Mouse (Mus musculus) liver, embryonic 13.5 days (tissue): ENCODE measurements around the gene Hs3st5. TPM values are rescaled to one million over a fixed set of nuclear protein-coding genes. Genes with fewer than 3 reads are reported as not detected.
"Not testable (repeated sequence)": the region's sequence is repeated elsewhere in the genome, so short reads cannot be mapped to it uniquely, and the experiment has no call there.

ENCODE experiments used
- ATAC-seq: fragments of 200-750 bp; cut with Nextera tagmentation; 2 replicates; pipeline ENCODE4 v1.8.0; 2017; ENCODE audit warnings: low read depth, mild to moderate bottlenecking, moderate number of reproducible peaks, moderate library complexity
- DNase-seq: peaks from one replicate; pipeline ENCODE4 v3.0.0; 2022
- H3K27ac ChIP-seq: fragments of 300-500 bp; sonication (generic); 2 replicates; pipeline ENCODE4 v1.5.1; 2015; ENCODE audit warnings: moderate library complexity, mild to moderate bottlenecking, inconsistent platforms
- H3K27me3 ChIP-seq: fragments of 300-500 bp; sonication (generic); 2 replicates; pipeline ENCODE4 v1.6.1; 2015; ENCODE audit warnings: mild to moderate bottlenecking, inconsistent platforms
- H3K36me3 ChIP-seq: fragments of 300-500 bp; sonication (generic); 2 replicates; pipeline ENCODE4 v1.6.1; 2015; ENCODE audit warnings: mild to moderate bottlenecking, inconsistent platforms
- H3K4me1 ChIP-seq: fragments of 300-500 bp; sonication (generic); replicated peaks from 2 replicates; pipeline ENCODE4 v1.6.1; 2015; ENCODE audit warnings: inconsistent platforms
- H3K4me2 ChIP-seq: fragments of 300-500 bp; sonication (generic); 2 replicates; pipeline ENCODE4 v1.6.1; 2015; ENCODE audit warnings: inconsistent platforms, mild to moderate bottlenecking, moderate library complexity
- H3K4me3 ChIP-seq: fragments of 300-500 bp; sonication (generic); replicated peaks from 2 replicates; pipeline ENCODE4 v1.5.1; 2015; ENCODE audit warnings: mild to moderate bottlenecking, inconsistent platforms
- H3K9ac ChIP-seq: fragments of 300-500 bp; sonication (generic); 2 replicates; pipeline ENCODE4 v1.6.1; 2015; ENCODE audit warnings: mild to moderate bottlenecking, inconsistent platforms
- H3K9me3 ChIP-seq: fragments of 300-500 bp; sonication (generic); replicated peaks from 2 replicates; pipeline ENCODE4 v1.6.1; 2016; ENCODE audit warnings: inconsistent platforms
- WGBS: fragments of 180-500 bp; shearing (Covaris S2); methylation state at CpG from one replicate; pipeline ENCODE4 v1.1.7; 2015; ENCODE audit not compliant: insufficient replicate concordance; 5-methylcytosine and 5-hydroxymethylcytosine counted together
- polyA plus RNA-seq: library from polyadenylated mRNA; unstranded; fragments of >200 nt; fragmentation: Nextera tagmentation; extraction: Ambion mirVana; gene quantifications from 2 replicates; pipeline ENCODE4 v1.2.1, GENCODE M21; 2015

The Hs3st5 gene
- polyA plus RNA-seq, 1 experiment from 2014 or later, result 0.06 TPM

- no peaks in the 10 kb centered on the region for H3K4me1 ChIP-seq
- no peak for DNase-seq
- no peaks in the 10 kb centered on the region for H3K9me3 ChIP-seq
- no peaks in the 10 kb centered on the region for H3K36me3 ChIP-seq
- H3K27me3 ChIP-seq, result no peaks in the 10 kb centered on the region
- no peak overlapping the region for H3K27ac ChIP-seq
- no peak overlapping the region for H3K9ac ChIP-seq
- no peak overlapping the region for H3K4me3 ChIP-seq
- WGBS, result 66% methylated on average over 5 of the region's 5 CpGs
- no peak for ATAC-seq
- H3K4me2 ChIP-seq, result no peak overlapping the region
Measured at GRCm38 (mm10) chr10:36558736-36559135, 52.1 kb downstream of the Hs3st5 start.

DNA sequence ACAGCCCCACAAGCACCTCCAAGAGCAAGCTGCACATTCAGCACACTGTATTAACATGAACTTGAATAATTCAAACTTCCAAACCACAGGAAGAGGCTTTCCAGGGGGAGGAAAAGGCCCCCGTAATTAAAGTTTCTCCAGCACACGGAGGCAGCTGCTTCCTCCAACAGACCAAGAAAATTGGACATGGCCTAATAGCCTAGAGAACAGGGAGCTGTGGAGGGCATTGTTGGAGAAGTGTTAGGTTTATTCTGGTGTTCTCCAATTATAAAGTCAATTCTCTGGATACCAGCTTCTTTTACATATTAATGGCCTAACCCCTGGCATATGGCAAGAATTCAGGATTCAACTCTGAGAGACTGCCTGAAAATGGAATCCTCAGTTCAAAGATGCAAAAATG lies 60.6 kb downstream of the Hs3st5 start:
- Histone ChIP-seq H3K27ac (no peak overlapping the region), H3K9me3 (no peaks in the 10 kb centered on the region), H3K4me1 (no peaks in the 10 kb centered on the region), H3K36me3 (no peaks in the 10 kb centered on the region), H3K27me3 (no peaks in the 10 kb centered on the region), H3K4me2 (no peak overlapping the region), H3K9ac (no peak overlapping the region), H3K4me3 (no peak overlapping the region)
- ATAC-seq (no peak), DNase-seq (no peak)
- WGBS, result 23% methylated on average over 2 of the region's 2 CpGs

GRCm38 (mm10) chr10:36572540-36572939 lies 65.9 kb downstream of the Hs3st5 start:
- no peak overlapping the region for H3K9ac ChIP-seq
- H3K27ac ChIP-seq, result no peak overlapping the region
- no peak for DNase-seq
- H3K4me3 ChIP-seq, result no peak overlapping the region
- H3K27me3 ChIP-seq, result no peaks in the 10 kb centered on the region
- H3K9me3 ChIP-seq, result no peaks in the 10 kb centered on the region
- no peaks in the 10 kb centered on the region for H3K36me3 ChIP-seq
- ATAC-seq, result no peak
- no peak overlapping the region for H3K4me2 ChIP-seq
- 48% methylated on average over 3 of the region's 3 CpGs for WGBS
- no peaks in the 10 kb centered on the region for H3K4me1 ChIP-seq

GRCm38 (mm10) chr10:36578375-36579145 lies 71.9 kb downstream of the Hs3st5 start:
- H3K4me2 ChIP-seq, result no peak overlapping the region
- DNase-seq (no peak), ATAC-seq (no peak)
- no peaks in the 10 kb centered on the region for H3K4me1 ChIP-seq
- no peaks in the 10 kb centered on the region for H3K9me3 ChIP-seq
- no peak overlapping the region for H3K9ac ChIP-seq
- no peak overlapping the region for H3K27ac ChIP-seq
- no peak overlapping the region for H3K4me3 ChIP-seq
- H3K27me3 ChIP-seq, result no peaks in the 10 kb centered on the region
- no peaks in the 10 kb centered on the region for H3K36me3 ChIP-seq
- WGBS, result 51% methylated on average over 4 of the region's 4 CpGs

DNA sequence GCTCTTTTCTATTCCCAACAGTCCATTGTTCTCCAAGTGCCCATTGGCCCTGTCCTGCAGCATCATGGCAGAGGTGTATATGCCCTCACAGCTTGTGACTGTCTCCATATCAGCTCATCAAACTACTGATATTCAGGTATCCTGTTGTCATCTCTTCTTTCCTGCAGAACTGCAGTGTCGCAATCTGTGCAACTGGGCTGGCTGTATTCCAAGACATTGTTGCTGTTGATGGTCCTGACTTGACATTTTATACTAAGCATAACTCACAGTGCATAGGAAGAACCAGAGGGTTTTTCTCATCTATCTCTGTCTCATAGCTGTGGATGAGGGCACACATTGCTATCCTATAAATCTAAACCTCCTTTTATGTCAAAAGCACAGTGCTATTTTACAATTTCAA lies 103.8 kb downstream of the Hs3st5 start:
- no peaks in the 10 kb centered on the region for H3K36me3 ChIP-seq
- WGBS, result 68% methylated on average over 1 of the region's 1 CpGs
- ATAC-seq, result no peak
- no peak for DNase-seq
- no peaks in the 10 kb centered on the region for H3K9me3 ChIP-seq
- no peak overlapping the region for H3K4me2 ChIP-seq
- H3K9ac ChIP-seq, result no peak overlapping the region
- no peaks in the 10 kb centered on the region for H3K27me3 ChIP-seq
- H3K4me3 ChIP-seq, result no peak overlapping the region
- H3K4me1 ChIP-seq, result no peaks in the 10 kb centered on the region
- H3K27ac ChIP-seq, result no peak overlapping the region

- not testable (repeated sequence) for DNase-seq, H3K4me3 ChIP-seq, ATAC-seq, H3K36me3 ChIP-seq, H3K9me3 ChIP-seq, H3K27me3 ChIP-seq, H3K9ac ChIP-seq, H3K4me2 ChIP-seq, H3K4me1 ChIP-seq, H3K27ac ChIP-seq
- WGBS, result 33% methylated on average over 1 of the region's 1 CpGs
Measured at GRCm38 (mm10) chr10:36611415-36611814, 104.8 kb downstream of the Hs3st5 start.

DNA sequence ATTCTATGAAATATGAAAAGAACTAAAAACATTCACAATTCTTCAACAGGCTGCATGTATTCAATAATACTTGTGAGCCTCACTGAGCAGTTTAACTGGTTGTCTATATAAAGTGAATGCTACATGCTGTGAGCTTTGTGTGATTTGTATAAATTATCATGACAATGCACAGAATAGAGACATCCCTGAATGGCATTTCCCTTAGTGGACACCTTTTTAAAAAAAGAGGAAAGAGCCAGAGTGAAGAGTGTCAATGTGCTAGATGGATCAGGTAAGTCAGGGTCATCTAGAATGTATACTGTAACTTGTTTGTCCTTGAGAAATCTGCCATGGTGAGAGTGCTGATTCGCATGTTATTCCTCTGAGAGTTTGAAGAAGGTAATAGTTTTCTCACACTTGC lies 116.4 kb downstream of the Hs3st5 start:
- DNase-seq (no peak), ATAC-seq (no peak)
- H3K27me3 ChIP-seq, result no peaks in the 10 kb centered on the region
- H3K27ac ChIP-seq, result no peak overlapping the region
- no peaks in the 10 kb centered on the region for H3K4me1 ChIP-seq
- no peak overlapping the region for H3K9ac ChIP-seq
- H3K4me2 ChIP-seq, result no peak overlapping the region
- no peak overlapping the region for H3K4me3 ChIP-seq
- 46% methylated on average over 1 of the region's 1 CpGs for WGBS
- no peaks in the 10 kb centered on the region for H3K36me3 ChIP-seq
- no peaks in the 10 kb centered on the region for H3K9me3 ChIP-seq

GRCm38 (mm10) chr10:36627952-36628351 lies 121.3 kb downstream of the Hs3st5 start:
- Histone ChIP-seq H3K4me3 (no peak overlapping the region), H3K27ac (no peak overlapping the region), H3K4me1 (no peaks in the 10 kb centered on the region), H3K9me3 (no peaks in the 10 kb centered on the region), H3K27me3 (no peaks in the 10 kb centered on the region), H3K9ac (no peak overlapping the region), H3K36me3 (no peaks in the 10 kb centered on the region), H3K4me2 (no peak overlapping the region)
- DNase-seq, result no peak
- ATAC-seq, result no peak
- WGBS, result 59% methylated on average over 4 of the region's 4 CpGs

GRCm38 (mm10) chr10:36631746-36632145 lies 125.1 kb downstream of the Hs3st5 start:
- Histone ChIP-seq H3K27ac (no peak overlapping the region), H3K9ac (no peak overlapping the region), H3K4me3 (no peak overlapping the region), H3K27me3 (no peaks in the 10 kb centered on the region), H3K4me2 (no peak overlapping the region), H3K36me3 (no peaks in the 10 kb centered on the region), H3K4me1 (no peaks in the 10 kb centered on the region), H3K9me3 (no peaks in the 10 kb centered on the region)
- WGBS, result 47% methylated on average over 1 of the region's 1 CpGs
- DNase-seq (no peak), ATAC-seq (no peak)

GRCm38 (mm10) chr10:36650653-36651052 lies 144.0 kb downstream of the Hs3st5 start:
- H3K4me3 ChIP-seq, result no peak overlapping the region
- H3K4me2 ChIP-seq, result no peak overlapping the region
- DNase-seq (no peak), ATAC-seq (no peak)
- no peaks in the 10 kb centered on the region for H3K9me3 ChIP-seq
- WGBS, result 38% methylated on average over 5 of the region's 5 CpGs
- H3K36me3 ChIP-seq, result no peaks in the 10 kb centered on the region
- H3K4me1 ChIP-seq, result no peaks in the 10 kb centered on the region
- H3K9ac ChIP-seq, result no peak overlapping the region
- H3K27ac ChIP-seq, result no peak overlapping the region
- H3K27me3 ChIP-seq, result no peaks in the 10 kb centered on the region

GRCm38 (mm10) chr10:36713974-36714373 lies 207.4 kb downstream of the Hs3st5 start:
- no peak for DNase-seq
- no peaks in the 10 kb centered on the region for H3K4me1 ChIP-seq
- no peak for ATAC-seq
- no peak overlapping the region for H3K9ac ChIP-seq
- 48% methylated on average over 3 of the region's 3 CpGs for WGBS
- no peak overlapping the region for H3K27ac ChIP-seq
- no peaks in the 10 kb centered on the region for H3K36me3 ChIP-seq
- H3K4me2 ChIP-seq, result no peak overlapping the region
- no peaks in the 10 kb centered on the region for H3K27me3 ChIP-seq
- no peak overlapping the region for H3K4me3 ChIP-seq
- no peaks in the 10 kb centered on the region for H3K9me3 ChIP-seq

GRCm38 (mm10) chr10:36726239-36726638 lies 219.6 kb downstream of the Hs3st5 start:
- no peak for ATAC-seq
- H3K27me3 ChIP-seq, result no peaks in the 10 kb centered on the region
- H3K4me2 ChIP-seq, result no peak overlapping the region
- H3K9ac ChIP-seq, result no peak overlapping the region
- H3K27ac ChIP-seq, result no peak overlapping the region
- no peaks in the 10 kb centered on the region for H3K4me1 ChIP-seq
- no peaks in the 10 kb centered on the region for H3K36me3 ChIP-seq
- WGBS, result 72% methylated on average over 3 of the region's 3 CpGs
- H3K9me3 ChIP-seq, result no peaks in the 10 kb centered on the region
- H3K4me3 ChIP-seq, result no peak overlapping the region
- DNase-seq, result no peak
